Mouse (Mus musculus): ENCODE measurements around the gene Ifnl3.

DNA sequence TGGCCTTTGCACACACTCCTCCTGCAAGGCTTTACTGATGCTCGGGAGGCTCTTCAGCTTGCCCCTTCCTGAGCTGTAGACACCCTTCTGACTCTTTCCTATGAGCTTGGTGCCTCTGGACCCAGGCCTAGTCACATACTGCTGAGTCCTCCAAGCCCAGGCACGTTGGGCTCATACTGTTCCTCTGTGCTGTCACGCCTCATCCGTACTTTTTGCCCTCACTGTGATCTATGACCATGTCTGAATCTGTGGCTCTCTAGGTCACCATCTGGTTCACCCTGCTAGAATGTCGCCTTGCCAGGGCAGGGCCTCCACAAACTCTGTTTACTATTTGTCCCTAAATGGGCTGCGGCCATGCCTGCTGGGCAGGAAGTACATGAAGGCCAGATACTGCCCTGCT is 30.4 kb downstream of the Ifnl3 start:
- TF ChIP-seq CTCF (conservative IDR thresholded peaks at IDR 0.05; ENCODE audit: low read length), result no peak
- TF ChIP-seq NANOG (IDR thresholded peaks at IDR 0.05; ENCODE audit: borderline replicate concordance, low read length), result no peak

All from E14TG2a.4 (cell line).